Mouse (Mus musculus) heart, postnatal 0 days (tissue): ENCODE measurements around the gene Crlf1. TPM values are rescaled to one million over a fixed set of nuclear protein-coding genes. Genes with fewer than 3 reads are reported as not detected.

Experiments used
- ATAC-seq: fragments of 200-750 bp; cut with Nextera tagmentation; 2 replicates; pipeline ENCODE4 v1.8.0; 2017; ENCODE audit warnings: low read depth, moderate number of reproducible peaks, moderate library complexity; ENCODE audit not compliant: insufficient read depth
- DNase-seq: peaks from one replicate; pipeline ENCODE4 v3.0.0-alpha.2; 2016; ENCODE audit warnings: low spot score
- H3K27ac ChIP-seq: fragments of 300-500 bp; sonication (generic); 2 replicates; pipeline ENCODE4 v1.5.1; 2014; ENCODE audit warnings: low read depth, mild to moderate bottlenecking
- H3K27me3 ChIP-seq: fragments of 300-500 bp; sonication (generic); 2 replicates; pipeline ENCODE4 v1.6.1; 2014; ENCODE audit warnings: low read length, mixed read lengths; ENCODE audit not compliant: control insufficient read depth, insufficient read depth
- H3K36me3 ChIP-seq: fragments of 300-500 bp; sonication (generic); replicated peaks from 2 replicates; pipeline ENCODE4 v1.6.1; 2014; ENCODE audit warnings: low read length, mixed read lengths; ENCODE audit not compliant: control insufficient read depth, insufficient read depth
- H3K4me1 ChIP-seq: fragments of 300-500 bp; sonication (generic); 2 replicates; pipeline ENCODE4 v1.6.1; 2014; ENCODE audit warnings: antibody characterized with exemption; ENCODE audit not compliant: control insufficient read depth, insufficient read depth
- H3K4me2 ChIP-seq: fragments of 300-500 bp; sonication (generic); 2 replicates; pipeline ENCODE4 v1.6.1; 2014; ENCODE audit warnings: low read depth, mild to moderate bottlenecking, low read length, moderate library complexity
- H3K4me3 ChIP-seq: fragments of 300-500 bp; sonication (generic); 2 replicates; pipeline ENCODE4 v1.5.1; 2014; ENCODE audit warnings: low read depth, low read length
- H3K9ac ChIP-seq: fragments of 300-500 bp; sonication (generic); replicated peaks from 2 replicates; pipeline ENCODE4 v1.6.1; 2014; ENCODE audit warnings: low read depth, low read length, mixed read lengths
- H3K9me3 ChIP-seq: fragments of 300-500 bp; sonication (generic); replicated peaks from 2 replicates; pipeline ENCODE4 v1.6.1; 2016; ENCODE audit warnings: low read length; ENCODE audit not compliant: control insufficient read depth
- CTCF ChIP-seq: IDR thresholded peaks from 2 replicates; pipeline ENCODE4 v1.5.1; 2016; ENCODE audit warnings: antibody characterized with exemption, control low read depth, low read depth
- EP300 ChIP-seq: IDR thresholded peaks from 2 replicates; pipeline ENCODE4 v1.6.1; 2016; ENCODE audit warnings: antibody characterized with exemption, low read depth
- WGBS: fragments of 180-500 bp; shearing (Covaris S2); extraction: QIAGEN DNeasy Blood & Tissue Kit; methylation state at CpG from one replicate; pipeline ENCODE4 v1.1.7; 2014; 5-methylcytosine and 5-hydroxymethylcytosine counted together
- polyA plus RNA-seq: library from polyadenylated mRNA; unstranded; fragments of >200 nt; fragmentation: Nextera tagmentation; extraction: Ambion mirVana; gene quantifications from 2 replicates; pipeline ENCODE4 v1.2.1, GENCODE M21; 2015
- total RNA-seq: library from RNA; depleted of rRNA; stranded (reverse); fragments of >200 nt; gene quantifications from 2 replicates; pipeline ENCODE4 v1.2.3, GENCODE M21; 2014; ENCODE audit warnings: low replicate concordance

Crlf1 gene
- total and polyA plus RNA-seq, 2 experiments from 2014 or later, result 0.16 TPM; not detected in 1

- ATAC-seq (no peak), DNase-seq (no peak)
- Histone ChIP-seq H3K27me3 (peaks cover 51% of the 10 kb centered on the region), H3K27ac (no peak overlapping the region), H3K4me2 (peak overlapping the region; percentile 42), H3K9me3 (no peaks in the 10 kb centered on the region), H3K4me1 (peaks cover 20% of the 10 kb centered on the region), H3K4me3 (no peak overlapping the region), H3K36me3 (peaks cover 3% of the 10 kb centered on the region), H3K9ac (no peak overlapping the region)
- no peak for TF ChIP-seq CTCF
- TF ChIP-seq EP300, result no peak
- WGBS, result 35% methylated on average over 12 of the region's 12 CpGs
Observed at GRCm38 (mm10) chr8:70502540-70502939, 9.6 kb downstream of the Crlf1 start.

DNA sequence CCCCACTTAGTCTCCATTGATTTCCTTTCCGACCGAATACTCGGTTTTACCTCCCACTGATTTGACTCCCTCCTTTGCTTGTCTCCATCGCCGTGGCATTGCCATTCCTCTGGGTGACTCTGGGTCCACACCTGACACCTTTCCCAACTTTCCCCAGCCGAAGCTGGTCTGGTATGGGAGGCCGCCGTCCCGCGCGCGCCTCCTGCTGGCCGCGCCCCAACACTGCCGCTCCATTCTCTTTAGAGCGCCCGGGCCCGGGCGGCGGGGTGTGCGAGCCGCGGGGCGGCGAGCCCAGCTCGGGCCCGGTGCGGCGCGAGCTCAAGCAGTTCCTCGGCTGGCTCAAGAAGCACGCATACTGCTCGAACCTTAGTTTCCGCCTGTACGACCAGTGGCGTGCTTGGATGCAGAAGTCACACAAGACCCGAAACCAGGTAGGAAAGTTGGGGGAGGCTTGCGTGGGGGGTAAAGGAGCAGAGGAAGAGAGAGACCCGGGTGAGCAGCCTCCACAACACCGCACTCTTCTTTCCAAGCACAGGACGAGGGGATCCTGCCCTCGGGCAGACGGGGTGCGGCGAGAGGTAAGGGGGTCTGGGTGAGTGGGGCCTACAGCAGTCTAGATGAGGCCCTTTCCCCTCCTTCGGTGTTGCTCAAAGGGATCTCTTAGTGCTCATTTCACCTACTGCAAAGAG lies 10.2 kb downstream of the Crlf1 start:
- DNase-seq (peak; percentile 72), ATAC-seq (peak; percentile 9; the same call in 1 of the 2 replicates)
- 16% methylated on average over 46 of the region's 46 CpGs for WGBS
- Histone ChIP-seq H3K4me1 (peaks cover 20% of the 10 kb centered on the region), H3K27ac (no peak overlapping the region), H3K9ac (no peak overlapping the region), H3K9me3 (no peaks in the 10 kb centered on the region), H3K27me3 (peaks cover 48% of the 10 kb centered on the region), H3K4me3 (no peak overlapping the region), H3K36me3 (peaks cover 10% of the 10 kb centered on the region), H3K4me2 (no peak overlapping the region; the same call in 1 of the 2 replicates)
- TF ChIP-seq CTCF (peak; percentile 81), EP300 (no peak)

GRCm38 (mm10) chr8:70504291-70504716 lies 11.3 kb downstream of the Crlf1 start:
- Histone ChIP-seq H3K4me1 (peaks cover 28% of the 10 kb centered on the region), H3K27ac (no peak overlapping the region), H3K4me3 (no peak overlapping the region), H3K36me3 (peaks cover 17% of the 10 kb centered on the region), H3K9me3 (no peaks in the 10 kb centered on the region), H3K9ac (no peak overlapping the region), H3K4me2 (no peak overlapping the region), H3K27me3 (peaks cover 37% of the 10 kb centered on the region)
- DNase-seq (no peak), ATAC-seq (no peak)
- no peak for TF ChIP-seq EP300
- no peak for TF ChIP-seq CTCF
- WGBS, result 43% methylated on average over 16 of the region's 16 CpGs

- H3K36me3 ChIP-seq, result peaks cover 17% of the 10 kb centered on the region
- H3K9me3 ChIP-seq, result no peaks in the 10 kb centered on the region
- H3K27me3 ChIP-seq, result peaks cover 32% of the 10 kb centered on the region
- no peak overlapping the region for H3K4me3 ChIP-seq
- H3K27ac ChIP-seq, result no peak overlapping the region
- TF ChIP-seq EP300, result no peak
- TF ChIP-seq CTCF, result peak; percentile 85
- peak; percentile 43 for DNase-seq
- no peak overlapping the region for H3K4me2 ChIP-seq
- 79% methylated on average over 3 of the region's 3 CpGs for WGBS
- ATAC-seq, result no peak
- no peak overlapping the region for H3K9ac ChIP-seq
- H3K4me1 ChIP-seq, result peaks cover 30% of the 10 kb centered on the region
Observed at GRCm38 (mm10) chr8:70504851-70505250, 11.9 kb downstream of the Crlf1 start.

DNA sequence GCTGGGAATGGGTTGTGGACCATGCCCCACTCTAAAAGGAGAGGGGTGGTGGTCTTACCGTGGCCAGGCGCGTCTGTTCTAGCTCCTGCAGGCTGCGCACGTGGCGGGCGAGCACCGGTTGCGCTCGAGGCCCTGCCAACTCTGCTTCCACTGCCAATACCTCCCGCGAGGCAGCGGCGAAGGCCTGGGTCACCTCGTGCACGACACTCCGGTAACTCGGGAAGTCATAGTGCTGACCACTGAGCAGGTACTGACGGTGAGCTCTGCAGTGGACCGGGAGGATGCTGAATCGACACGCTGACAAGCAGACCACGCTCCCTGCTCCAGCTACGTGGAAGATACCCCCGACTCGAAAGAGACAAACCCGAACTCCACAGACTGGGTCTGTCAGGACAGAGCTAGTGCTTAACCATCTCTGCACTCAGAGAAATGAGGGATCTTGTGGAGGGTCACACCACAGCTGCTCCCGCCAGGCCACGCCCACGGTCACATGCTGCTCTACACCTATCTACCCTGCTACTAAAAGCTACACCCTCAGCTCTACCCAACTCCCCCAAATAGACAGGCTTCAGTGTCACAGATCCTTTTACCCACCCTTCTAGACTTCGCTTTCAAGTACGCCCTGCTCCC lies 12.9 kb downstream of the Crlf1 start:
- peaks cover 17% of the 10 kb centered on the region for H3K36me3 ChIP-seq
- H3K4me3 ChIP-seq, result peak overlapping the region; percentile 87
- peak overlapping the region; percentile 81 for H3K9ac ChIP-seq
- H3K27me3 ChIP-seq, result peaks cover 22% of the 10 kb centered on the region
- H3K9me3 ChIP-seq, result no peaks in the 10 kb centered on the region
- 37% methylated on average over 32 of the region's 32 CpGs for WGBS
- peak; percentile 1; the same call in 1 of the 2 replicates for ATAC-seq
- peak overlapping the region; percentile 89; the same call in 1 of the 2 replicates for H3K27ac ChIP-seq
- peaks cover 30% of the 10 kb centered on the region for H3K4me1 ChIP-seq
- no peak for TF ChIP-seq CTCF
- TF ChIP-seq EP300, result no peak
- H3K4me2 ChIP-seq, result peak overlapping the region; percentile 76
- DNase-seq, result no peak
